Mouse (Mus musculus): ENCODE results near the gene Rassf3. TPM values are rescaled to one million over a fixed set of nuclear protein-coding genes. Genes with fewer than 3 reads are reported as not detected.
A peak's percentile ranks its signal among the peaks of the same experiment; 100 is the strongest.

The Rassf3 gene
- polyA plus RNA-seq, 1 experiment = 15.5 TPM

- Histone ChIP-seq H3K4me3 (ENCODE audit: control insufficient read depth, insufficient read depth, low read length) (no peak overlapping the region), H3K36me3 (ENCODE audit: control insufficient read depth, insufficient read depth, low read length) (no peaks in the 10 kb centered on the region), H3K27ac (ENCODE audit: control insufficient read depth, insufficient read depth, low read length) (no peak overlapping the region), H3K4me1 (replicated peaks; ENCODE audit: control insufficient read depth, insufficient read depth, low read length) (peaks cover 53% of the 10 kb centered on the region), H3K27me3 (ENCODE audit: control insufficient read depth, insufficient read depth, low read length) (no peaks in the 10 kb centered on the region)
- DNase-seq = no peak
- no peak for TF ChIP-seq CTCF (IDR thresholded peaks at IDR 0.05; ENCODE audit: borderline replicate concordance, control insufficient read depth, extremely low read depth, insufficient read depth, low read length, poor library complexity)
- no peak for TF ChIP-seq POLR2A (IDR thresholded peaks at IDR 0.05; ENCODE audit: control insufficient read depth, extremely low read depth, insufficient read depth, low read length, poor library complexity)
- WGBS = 90% methylated on average over 14 of the region's 14 CpGs
Observed at GRCm38 (mm10) chr10:121425506-121426025, 50.6 kb downstream of the Rassf3 start.

GRCm38 (mm10) chr10:121425079-121425478 is 51.1 kb downstream of the Rassf3 start:
- no peaks in the 10 kb centered on the region for H3K27me3 ChIP-seq (ENCODE audit: control insufficient read depth, insufficient read depth, low read length)
- TF ChIP-seq POLR2A (IDR thresholded peaks at IDR 0.05; ENCODE audit: control insufficient read depth, extremely low read depth, insufficient read depth, low read length, poor library complexity) = no peak
- TF ChIP-seq CTCF (IDR thresholded peaks at IDR 0.05; ENCODE audit: borderline replicate concordance, control insufficient read depth, extremely low read depth, insufficient read depth, low read length, poor library complexity) = no peak
- H3K36me3 ChIP-seq (ENCODE audit: control insufficient read depth, insufficient read depth, low read length) = no peaks in the 10 kb centered on the region
- H3K4me3 ChIP-seq (ENCODE audit: control insufficient read depth, insufficient read depth, low read length) = no peak overlapping the region
- DNase-seq = peak; percentile 57
- no peak overlapping the region for H3K27ac ChIP-seq (ENCODE audit: control insufficient read depth, insufficient read depth, low read length)
- peaks cover 54% of the 10 kb centered on the region for H3K4me1 ChIP-seq (replicated peaks; ENCODE audit: control insufficient read depth, insufficient read depth, low read length)
- 70% methylated on average over 5 of the region's 5 CpGs for WGBS

DNA sequence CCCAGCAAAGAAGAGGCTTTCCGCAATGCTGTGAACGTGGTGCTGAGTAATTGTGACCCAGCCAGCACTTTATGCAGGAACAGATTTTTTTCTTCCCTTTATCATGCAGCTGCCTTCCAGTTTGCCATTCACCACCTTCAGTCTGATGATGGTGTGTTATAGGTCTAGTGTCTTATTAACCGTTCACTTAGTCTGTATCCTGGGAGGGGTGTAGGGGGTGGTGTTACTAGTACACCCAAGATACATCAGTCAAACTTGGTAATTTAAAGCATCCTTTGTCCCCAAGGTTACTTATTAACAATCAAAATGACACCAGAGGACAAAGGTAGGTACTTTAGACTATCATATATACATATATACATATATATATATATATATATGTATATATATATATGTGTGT is 51.7 kb downstream of the Rassf3 start:
- TF ChIP-seq CTCF (IDR thresholded peaks at IDR 0.05; ENCODE audit: borderline replicate concordance, control insufficient read depth, extremely low read depth, insufficient read depth, low read length, poor library complexity) (no peak), POLR2A (IDR thresholded peaks at IDR 0.05; ENCODE audit: control insufficient read depth, extremely low read depth, insufficient read depth, low read length, poor library complexity) (no peak)
- Histone ChIP-seq H3K27me3 (ENCODE audit: control insufficient read depth, insufficient read depth, low read length) (no peaks in the 10 kb centered on the region), H3K27ac (ENCODE audit: control insufficient read depth, insufficient read depth, low read length) (no peak overlapping the region), H3K4me3 (ENCODE audit: control insufficient read depth, insufficient read depth, low read length) (no peak overlapping the region), H3K36me3 (ENCODE audit: control insufficient read depth, insufficient read depth, low read length) (no peaks in the 10 kb centered on the region), H3K4me1 (replicated peaks; ENCODE audit: control insufficient read depth, insufficient read depth, low read length) (peaks cover 53% of the 10 kb centered on the region)
- WGBS = 94% methylated on average over 3 of the region's 3 CpGs
- DNase-seq = no peak

DNA sequence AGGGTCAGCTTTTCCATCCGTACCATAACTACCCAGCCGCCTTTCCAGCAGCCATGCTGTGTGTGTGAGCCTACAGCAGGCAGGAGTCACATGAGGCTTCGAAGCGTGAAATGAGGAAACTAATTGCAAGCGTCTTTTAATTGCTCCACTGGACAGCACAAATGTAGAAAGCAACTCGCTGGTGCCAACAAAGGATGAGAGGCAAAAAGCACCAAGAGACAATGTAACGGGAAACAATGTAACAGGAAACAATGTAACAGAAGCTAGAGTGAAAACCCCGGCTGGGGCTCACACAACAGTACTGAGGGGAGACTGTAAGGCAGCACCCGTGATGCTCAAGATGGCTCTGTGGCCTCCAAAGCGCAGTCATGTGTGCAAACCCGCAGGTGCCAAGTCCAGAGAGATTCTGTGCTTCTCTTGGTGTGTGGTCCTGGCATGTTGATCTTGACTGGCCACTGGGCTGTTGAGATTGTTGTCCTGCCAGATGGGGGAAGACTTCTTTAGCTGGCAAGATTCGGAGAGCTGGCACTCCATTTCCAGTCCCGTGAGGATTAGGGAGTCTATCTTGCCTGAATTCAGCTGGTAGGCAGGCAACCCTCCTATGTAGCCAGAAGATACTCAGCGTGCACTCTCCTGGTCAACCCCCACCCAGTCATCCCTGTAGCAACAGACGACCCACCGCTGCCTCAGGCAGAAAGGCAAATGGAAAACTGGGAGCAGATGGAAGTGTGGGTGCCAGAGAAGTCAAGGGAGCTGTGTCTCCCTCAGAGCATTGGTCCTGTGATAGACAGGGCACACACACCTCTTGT is 52.4 kb downstream of the Rassf3 start:
- 90% methylated on average over 16 of the region's 16 CpGs for WGBS

GRCm38 (mm10) chr10:121422294-121422693 is 53.9 kb downstream of the Rassf3 start:
- Histone ChIP-seq H3K36me3 (ENCODE audit: control insufficient read depth, insufficient read depth, low read length) (no peaks in the 10 kb centered on the region), H3K4me1 (replicated peaks; ENCODE audit: control insufficient read depth, insufficient read depth, low read length) (peaks cover 43% of the 10 kb centered on the region), H3K27ac (ENCODE audit: control insufficient read depth, insufficient read depth, low read length) (no peak overlapping the region), H3K27me3 (ENCODE audit: control insufficient read depth, insufficient read depth, low read length) (no peaks in the 10 kb centered on the region), H3K4me3 (ENCODE audit: control insufficient read depth, insufficient read depth, low read length) (no peak overlapping the region)
- WGBS = 96% methylated on average over 6 of the region's 6 CpGs
- no peak for DNase-seq
- no peak for TF ChIP-seq CTCF (IDR thresholded peaks at IDR 0.05; ENCODE audit: borderline replicate concordance, control insufficient read depth, extremely low read depth, insufficient read depth, low read length, poor library complexity)
- TF ChIP-seq POLR2A (IDR thresholded peaks at IDR 0.05; ENCODE audit: control insufficient read depth, extremely low read depth, insufficient read depth, low read length, poor library complexity) = no peak

More for the DNA sequence above, 52.4 kb downstream of the Rassf3 start:
- H3K4me3 ChIP-seq (ENCODE audit: control insufficient read depth, insufficient read depth, low read length) = no peak overlapping the region
- no peaks in the 10 kb centered on the region for H3K36me3 ChIP-seq (ENCODE audit: control insufficient read depth, insufficient read depth, low read length)
- H3K4me1 ChIP-seq (replicated peaks; ENCODE audit: control insufficient read depth, insufficient read depth, low read length) = peaks cover 55% of the 10 kb centered on the region
- TF ChIP-seq CTCF (IDR thresholded peaks at IDR 0.05; ENCODE audit: borderline replicate concordance, control insufficient read depth, extremely low read depth, insufficient read depth, low read length, poor library complexity) (no peak), POLR2A (IDR thresholded peaks at IDR 0.05; ENCODE audit: control insufficient read depth, extremely low read depth, insufficient read depth, low read length, poor library complexity) (no peak)
- no peaks in the 10 kb centered on the region for H3K27me3 ChIP-seq (ENCODE audit: control insufficient read depth, insufficient read depth, low read length)
- no peak overlapping the region for H3K27ac ChIP-seq (ENCODE audit: control insufficient read depth, insufficient read depth, low read length)
- DNase-seq = no peak

GRCm38 (mm10) chr10:121421657-121422290 is 54.4 kb downstream of the Rassf3 start:
- Histone ChIP-seq H3K27me3 (ENCODE audit: control insufficient read depth, insufficient read depth, low read length) (no peaks in the 10 kb centered on the region), H3K36me3 (ENCODE audit: control insufficient read depth, insufficient read depth, low read length) (no peaks in the 10 kb centered on the region), H3K27ac (ENCODE audit: control insufficient read depth, insufficient read depth, low read length) (no peak overlapping the region), H3K4me3 (ENCODE audit: control insufficient read depth, insufficient read depth, low read length) (no peak overlapping the region), H3K4me1 (replicated peaks; ENCODE audit: control insufficient read depth, insufficient read depth, low read length) (peaks cover 41% of the 10 kb centered on the region)
- 98% methylated on average over 11 of the region's 11 CpGs for WGBS
- TF ChIP-seq CTCF (IDR thresholded peaks at IDR 0.05; ENCODE audit: borderline replicate concordance, control insufficient read depth, extremely low read depth, insufficient read depth, low read length, poor library complexity) (no peak), POLR2A (IDR thresholded peaks at IDR 0.05; ENCODE audit: control insufficient read depth, extremely low read depth, insufficient read depth, low read length, poor library complexity) (no peak)
- DNase-seq = no peak

Measured in thymus, adult 2 months (tissue).